Mouse (Mus musculus) CH12.LX (cell line): ENCODE measurements around the gene Tmem178.

Experiments
- CHD2 ChIP-seq: IDR thresholded peaks from 2 replicates; pipeline ENCODE4 v1.6.1; 2011; ENCODE audit warnings: low read length, improper control_type of control experiment
- CTCF ChIP-seq, 2 experiments: IDR thresholded peaks in 1 of 2; conservative IDR thresholded peaks in 1 of 2; 2 replicates each; pipeline ENCODE4 v1.5.1; 2011 to 2012; ENCODE audit warnings: low read depth in 2 of 2, low read length in 2 of 2, improper control_type of control experiment in 1 of 2, inconsistent platforms in 1 of 2, mild to moderate bottlenecking in 1 of 2, moderate library complexity in 1 of 2
- E2F4 ChIP-seq: IDR thresholded peaks from 2 replicates; pipeline ENCODE4 v1.6.1; 2011; ENCODE audit warnings: low read depth, low read length, improper control_type of control experiment; ENCODE audit not compliant: insufficient replicate concordance
- EP300 ChIP-seq: IDR thresholded peaks from 2 replicates; pipeline ENCODE4 v1.6.1; 2011; ENCODE audit warnings: low read length, improper control_type of control experiment
- HCFC1 ChIP-seq: IDR thresholded peaks from 2 replicates; pipeline ENCODE4 v1.6.1; 2012; ENCODE audit warnings: low read depth, mild to moderate bottlenecking, inconsistent platforms, low read length, improper control_type of control experiment
- MAFK ChIP-seq: IDR thresholded peaks from 2 replicates; pipeline ENCODE4 v1.6.1; 2011; ENCODE audit warnings: low read length, improper control_type of control experiment; ENCODE audit not compliant: insufficient replicate concordance
- MAX ChIP-seq: IDR thresholded peaks from 2 replicates; pipeline ENCODE4 v1.6.1; 2011; ENCODE audit warnings: low read length, improper control_type of control experiment
- MXI1 ChIP-seq: IDR thresholded peaks from 2 replicates; pipeline ENCODE4 v1.6.1; 2011; ENCODE audit warnings: mild to moderate bottlenecking, low read depth, low read length, improper control_type of control experiment
- POLR2A ChIP-seq: IDR thresholded peaks from 2 replicates; pipeline ENCODE4 v1.6.1; 2011; ENCODE audit warnings: low read depth, mild to moderate bottlenecking, improper control_type of control experiment, low read length

- TF ChIP-seq EP300, result no peak
- TF ChIP-seq POLR2A, result no peak
- no peak for TF ChIP-seq CHD2
- no peak for TF ChIP-seq CTCF (conservative IDR thresholded peaks at IDR 0.05 in 1 of 2, IDR thresholded peaks at IDR 0.05 in 1 of 2; ENCODE audit: low read depth in 2 of 2, low read length in 2 of 2)
- no peak for TF ChIP-seq E2F4
- TF ChIP-seq MXI1, result no peak
- TF ChIP-seq MAFK, result no peak
- no peak for TF ChIP-seq HCFC1
- TF ChIP-seq MAX, result no peak
These were observed 94.4 kb downstream of the Tmem178 start for GRCm38 (mm10) chr17:81038707-81039408.
